Mouse (Mus musculus) MEL (cell line): Measurements from ENCODE around the gene Adam10. TPM values are rescaled to one million over a fixed set of nuclear protein-coding genes. Genes with fewer than 3 reads are reported as not detected.

Experiments
- DNase-seq: peaks from one replicate; pipeline ENCODE4 v3.0.0; 2011; ENCODE audit warnings: low read depth, low spot score
- H3K27ac ChIP-seq: 2 replicates; pipeline ENCODE4 v1.5.1; 2012; ENCODE audit warnings: low read depth, mild to moderate bottlenecking, control low read depth, low read length, moderate library complexity; ENCODE audit not compliant: control insufficient read depth
- H3K27me3 ChIP-seq, 2 experiments: fragments of 150-350 bp in 1 of 2; sonication (generic) in 1 of 2; 2 replicates each; pipeline ENCODE4 v1.6.1; 2012; ENCODE audit warnings: low read length in 2 of 2, mild to moderate bottlenecking in 2 of 2, improper control_type of control experiment in 1 of 2, moderate library complexity in 1 of 2; ENCODE audit not compliant: insufficient read depth in 2 of 2, control insufficient read depth in 1 of 2
- H3K36me3 ChIP-seq, 2 experiments: 2 replicates each; pipeline ENCODE4 v1.6.1; 2012 to 2014; ENCODE audit warnings: low read length in 2 of 2, improper control_type of control experiment in 1 of 2, inconsistent platforms in 1 of 2, mild to moderate bottlenecking in 1 of 2; ENCODE audit not compliant: insufficient read depth in 2 of 2, control insufficient read depth in 1 of 2
- H3K4me1 ChIP-seq, 2 experiments: fragments of 150-350 bp in 1 of 2; sonication (generic) in 1 of 2; 2 replicates each; pipeline ENCODE4 v1.6.1; 2012; ENCODE audit warnings: low read length in 2 of 2, improper control_type of control experiment in 1 of 2, mild to moderate bottlenecking in 1 of 2; ENCODE audit not compliant: insufficient read depth in 2 of 2, control insufficient read depth in 1 of 2
- H3K4me3 ChIP-seq, 2 experiments: fragments of 150-350 bp in 1 of 2; sonication (generic) in 1 of 2; 2 replicates each; pipeline ENCODE4 v1.5.1; 2012; ENCODE audit warnings: low read depth in 2 of 2, low read length in 2 of 2, mild to moderate bottlenecking in 2 of 2, moderate library complexity in 2 of 2, control low read depth in 1 of 2, improper control_type of control experiment in 1 of 2; ENCODE audit not compliant: control insufficient read depth in 1 of 2, insufficient read depth in 1 of 2
- H3K79me2 ChIP-seq: 2 replicates; pipeline ENCODE4 v1.6.1; 2012; ENCODE audit warnings: mild to moderate bottlenecking, low read length, moderate library complexity; ENCODE audit not compliant: control insufficient read depth, poor library complexity, insufficient read depth
- H3K9ac ChIP-seq: 2 replicates; pipeline ENCODE4 v1.6.1; 2012; ENCODE audit warnings: low read depth, mild to moderate bottlenecking, control low read depth, low read length, moderate library complexity; ENCODE audit not compliant: control insufficient read depth, poor library complexity, severe bottlenecking
- H3K9me3 ChIP-seq: fragments of 150-350 bp; sonication (generic); replicated peaks from 2 replicates; pipeline ENCODE4 v1.6.1; 2012; ENCODE audit warnings: mild to moderate bottlenecking, low read length, improper control_type of control experiment, moderate library complexity; ENCODE audit not compliant: insufficient read depth
- EP300 ChIP-seq, 2 experiments: IDR thresholded peaks; 2 replicates each; pipeline ENCODE4 v1.6.1; 2011; ENCODE audit warnings: improper control_type of control experiment in 2 of 2, low read length in 2 of 2, low read depth in 1 of 2, mild to moderate bottlenecking in 1 of 2
- ETS1 ChIP-seq: IDR thresholded peaks from 2 replicates; pipeline ENCODE4 v1.6.1; 2012; ENCODE audit warnings: low read depth, mild to moderate bottlenecking, inconsistent platforms, low read length, improper control_type of control experiment, moderate library complexity
- JUND ChIP-seq: IDR thresholded peaks from 2 replicates; pipeline ENCODE4 v1.6.1; 2011; ENCODE audit warnings: low read depth, mild to moderate bottlenecking, improper control_type of control experiment, low read length
- MAFK ChIP-seq: IDR thresholded peaks from 2 replicates; pipeline ENCODE4 v1.6.1; 2011; ENCODE audit warnings: low read depth, mild to moderate bottlenecking, low read length, improper control_type of control experiment, borderline replicate concordance
- MAZ ChIP-seq: IDR thresholded peaks from 2 replicates; pipeline ENCODE4 v1.6.1; 2012; ENCODE audit warnings: low read depth, mild to moderate bottlenecking, inconsistent platforms, low read length, improper control_type of control experiment
- MYB ChIP-seq: IDR thresholded peaks from 2 replicates; pipeline ENCODE4 v1.6.1; 2011; ENCODE audit warnings: mild to moderate bottlenecking, low read depth, low read length, improper control_type of control experiment
- MYC ChIP-seq: IDR thresholded peaks from 2 replicates; pipeline ENCODE4 v1.6.1; 2011; ENCODE audit warnings: low read depth, mild to moderate bottlenecking, low read length, improper control_type of control experiment, moderate library complexity
- NELFE ChIP-seq: IDR thresholded peaks from 2 replicates; pipeline ENCODE4 v1.6.1; 2011; ENCODE audit warnings: low read depth, low read length, improper control_type of control experiment
- POLR2A ChIP-seq, 2 experiments: IDR thresholded peaks; 2 replicates each; pipeline ENCODE4 v1.6.1; 2011 to 2012; ENCODE audit warnings: low read length in 2 of 2, mild to moderate bottlenecking in 2 of 2, control low read depth in 1 of 2, improper control_type of control experiment in 1 of 2, low read depth in 1 of 2, moderate library complexity in 1 of 2; ENCODE audit not compliant: control insufficient read depth in 1 of 2, insufficient read depth in 1 of 2, poor library complexity in 1 of 2
- RAD21 ChIP-seq: IDR thresholded peaks from 2 replicates; pipeline ENCODE4 v1.6.1; 2011; ENCODE audit warnings: mild to moderate bottlenecking, low read depth, low read length, improper control_type of control experiment
- RCOR1 ChIP-seq: IDR thresholded peaks from 2 replicates; pipeline ENCODE4 v1.6.1; 2012; ENCODE audit warnings: low read depth, mild to moderate bottlenecking, inconsistent platforms, low read length, improper control_type of control experiment
- SMC3 ChIP-seq: IDR thresholded peaks from 2 replicates; pipeline ENCODE4 v1.6.1; 2011; ENCODE audit warnings: low read depth, low read length, improper control_type of control experiment
- TAL1 ChIP-seq: IDR thresholded peaks from 2 replicates; pipeline ENCODE4 v1.6.1; 2012; ENCODE audit warnings: mild to moderate bottlenecking, inconsistent platforms, low read length, moderate library complexity, mixed read lengths
- TBP ChIP-seq: IDR thresholded peaks from 2 replicates; pipeline ENCODE4 v1.8.0; 2011; ENCODE audit warnings: low read depth, low read length, improper control_type of control experiment
- TCF12 ChIP-seq: IDR thresholded peaks from 2 replicates; pipeline ENCODE4 v1.6.1; 2014; ENCODE audit warnings: low read depth, mild to moderate bottlenecking, inconsistent platforms, low read length, improper control_type of control experiment, moderate library complexity
- UBTF ChIP-seq: IDR thresholded peaks from 2 replicates; pipeline ENCODE4 v1.6.1; 2012; ENCODE audit warnings: low read depth, mild to moderate bottlenecking, inconsistent platforms, low read length, improper control_type of control experiment, moderate library complexity, borderline replicate concordance; ENCODE audit not compliant: insufficient read depth
- USF1 ChIP-seq: IDR thresholded peaks from 2 replicates; pipeline ENCODE4 v1.6.1; 2014; ENCODE audit warnings: low read depth, mild to moderate bottlenecking, inconsistent platforms, low read length, improper control_type of control experiment, moderate library complexity
- USF2 ChIP-seq, 2 experiments: IDR thresholded peaks; 2 replicates each; pipeline ENCODE4 v1.6.1; 2011 to 2012; ENCODE audit warnings: improper control_type of control experiment in 2 of 2, low read length in 2 of 2, borderline replicate concordance in 1 of 2, inconsistent platforms in 1 of 2, low read depth in 1 of 2, mild to moderate bottlenecking in 1 of 2; ENCODE audit not compliant: insufficient read depth in 1 of 2
- ZKSCAN1 ChIP-seq: IDR thresholded peaks from 2 replicates; pipeline ENCODE4 v1.6.1; 2012; ENCODE audit warnings: low read depth, mild to moderate bottlenecking, inconsistent platforms, low read length, improper control_type of control experiment, moderate library complexity
- ZMIZ1 ChIP-seq: IDR thresholded peaks from 2 replicates; pipeline ENCODE4 v1.6.1; 2012; ENCODE audit warnings: low read depth, mild to moderate bottlenecking, inconsistent platforms, low read length, improper control_type of control experiment, moderate library complexity
- ZNF384 ChIP-seq: IDR thresholded peaks from 2 replicates; pipeline ENCODE4 v1.6.1; 2012; ENCODE audit warnings: low read depth, mild to moderate bottlenecking, inconsistent platforms, low read length, improper control_type of control experiment
- polyA plus RNA-seq, 2 experiments: library from polyadenylated mRNA; stranded (reverse) in 1 of 2; unstranded in 1 of 2; fragments of >175 nt in 1 of 2; fragments of >200 nt in 1 of 2; gene quantifications; 2 replicates each; pipeline versions ENCODE4 v1.2.1 to v1.2.4; 2012; ENCODE audit warnings: low replicate concordance in 2 of 2, low read depth in 1 of 2; ENCODE audit not compliant: insufficient read length in 2 of 2, insufficient read depth in 1 of 2, missing spikeins in 1 of 2
- total RNA-seq: library from RNA; depleted of rRNA; stranded (reverse); fragments of 300-350 nt; gene quantifications from 2 replicates; pipeline ENCODE4 v1.2.3, GENCODE M21; 2012

Adam10 gene
- total and polyA plus RNA-seq, 3 experiments: 20.3 to 127 (median 52.0) TPM

GRCm38 (mm10) chr9:70788705-70789104 is 109.9 kb downstream of the Adam10 start:
- no peak overlapping the region for H3K9ac ChIP-seq
- no peaks in the 10 kb centered on the region for H3K4me1 ChIP-seq
- TF ChIP-seq UBTF (no peak), TBP (no peak), RCOR1 (no peak), RAD21 (no peak), MYC (no peak), USF2 (IDR thresholded peaks at IDR 0.05; ENCODE audit: borderline replicate concordance in 1 of 2, insufficient read depth in 1 of 2, low read depth in 1 of 2, low read length in 2 of 2) (no peak), EP300 (IDR thresholded peaks at IDR 0.05; ENCODE audit: low read depth in 1 of 2, low read length in 2 of 2) (no peak), ZNF384 (no peak), MYB (no peak), SMC3 (no peak)
- no peak for DNase-seq
- no peak overlapping the region for H3K27ac ChIP-seq
- H3K9me3 ChIP-seq: no peaks in the 10 kb centered on the region
- no peak overlapping the region for H3K4me3 ChIP-seq
- H3K79me2 ChIP-seq: no peaks in the 10 kb centered on the region
- H3K27me3 ChIP-seq: no peaks in the 10 kb centered on the region
- no peaks in the 10 kb centered on the region for H3K36me3 ChIP-seq

GRCm38 (mm10) chr9:70790621-70791020 is 111.8 kb downstream of the Adam10 start:
- no peaks in the 10 kb centered on the region for H3K36me3 ChIP-seq
- H3K9me3 ChIP-seq: no peaks in the 10 kb centered on the region
- H3K79me2 ChIP-seq: no peaks in the 10 kb centered on the region
- TF ChIP-seq ETS1 (no peak), JUND (no peak), TAL1 (no peak), TCF12 (no peak), ZMIZ1 (no peak), MYB (no peak), ZNF384 (no peak), NELFE (no peak), MAZ (no peak), USF2 (IDR thresholded peaks at IDR 0.05; ENCODE audit: borderline replicate concordance in 1 of 2, insufficient read depth in 1 of 2, low read depth in 1 of 2, low read length in 2 of 2) (no peak), ZKSCAN1 (no peak), USF1 (no peak), POLR2A (IDR thresholded peaks at IDR 0.05; ENCODE audit: control insufficient read depth in 1 of 2, insufficient read depth in 1 of 2, low read depth in 1 of 2, low read length in 2 of 2, poor library complexity in 1 of 2) (no peak), MAFK (no peak)
- TF ChIP-seq, all 39 proteins: peak for 0
- Histone ChIP-seq H3K4me3 (no peak overlapping the region), H3K27me3 (no peaks in the 10 kb centered on the region), H3K4me1 (no peaks in the 10 kb centered on the region), H3K9ac (no peak overlapping the region), H3K27ac (no peak overlapping the region)
- no peak for DNase-seq
